Mouse (Mus musculus) erythroblast, embryonic 14.5 days (primary cell): ENCODE data around the gene Stim2.

Source experiments
- GATA1 ChIP-seq: IDR thresholded peaks from 2 replicates; pipeline ENCODE4 v1.6.1; 2012; ENCODE audit warnings: low read length, inconsistent platforms, mixed read lengths
- TAL1 ChIP-seq: IDR thresholded peaks from 3 replicates; pipeline ENCODE4 v1.6.1; 2012; ENCODE audit warnings: low read length, inconsistent platforms, mixed read lengths

GRCm38 (mm10) chr5:53972905-53973304 lies 25.4 kb upstream of the Stim2 start:
- TF ChIP-seq GATA1 (no peak), TAL1 (no peak)
